Mouse (Mus musculus) lung, embryonic 16.5 days (tissue): ENCODE measurements around the gene Dlg5. TPM values are rescaled to one million over a fixed set of nuclear protein-coding genes. Genes with fewer than 3 reads are reported as not detected.
A peak's percentile ranks its signal among the peaks of the same experiment; 100 is the strongest.

Source experiments
- ATAC-seq: fragments of 200-750 bp; cut with Nextera tagmentation; 2 replicates; pipeline ENCODE4 v1.8.0; 2017; ENCODE audit warnings: low read depth, mild to moderate bottlenecking, moderate library complexity
- H3K27ac ChIP-seq: fragments of 300-500 bp; sonication (generic); 2 replicates; pipeline ENCODE4 v1.5.1; 2014; ENCODE audit warnings: mild to moderate bottlenecking, control low read depth, low read length
- H3K27me3 ChIP-seq: fragments of 300-500 bp; sonication (generic); 2 replicates; pipeline ENCODE4 v1.6.1; 2014; ENCODE audit warnings: low read depth, low read length, mixed read lengths; ENCODE audit not compliant: control insufficient read depth, insufficient read depth
- H3K36me3 ChIP-seq: fragments of 300-500 bp; sonication (generic); 2 replicates; pipeline ENCODE4 v1.6.1; 2014; ENCODE audit warnings: low read length; ENCODE audit not compliant: control insufficient read depth, insufficient read depth
- H3K4me1 ChIP-seq: fragments of 300-500 bp; sonication (generic); replicated peaks from 2 replicates; pipeline ENCODE4 v1.6.1; 2014; ENCODE audit warnings: low read length, mixed read lengths; ENCODE audit not compliant: control insufficient read depth, insufficient read depth
- H3K4me2 ChIP-seq: fragments of 300-500 bp; sonication (generic); 2 replicates; pipeline ENCODE4 v1.6.1; 2014; ENCODE audit warnings: low read depth, low read length, control low read depth
- H3K4me3 ChIP-seq: fragments of 300-500 bp; sonication (generic); 2 replicates; pipeline ENCODE4 v1.5.1; 2014; ENCODE audit warnings: mild to moderate bottlenecking, low read length, control low read depth
- H3K9ac ChIP-seq: fragments of 300-500 bp; sonication (generic); 2 replicates; pipeline ENCODE4 v1.6.1; 2014; ENCODE audit warnings: low read length, control low read depth
- H3K9me3 ChIP-seq: fragments of 300-500 bp; sonication (generic); 2 replicates; pipeline ENCODE4 v1.6.1; 2016; ENCODE audit warnings: low read length; ENCODE audit not compliant: control insufficient read depth
- WGBS: fragments of 180-500 bp; shearing (Covaris S2); extraction: QIAGEN DNeasy Blood & Tissue Kit; methylation state at CpG from one replicate; pipeline ENCODE4 v1.1.7; 2014; 5-methylcytosine and 5-hydroxymethylcytosine counted together
- polyA plus RNA-seq: library from polyadenylated mRNA; unstranded; fragments of >200 nt; fragmentation: Nextera tagmentation; extraction: Ambion mirVana; gene quantifications from 2 replicates; pipeline ENCODE4 v1.2.1, GENCODE M21; 2015

The Dlg5 gene
- polyA plus RNA-seq, 1 experiment from 2014 or later = 9.9 TPM

GRCm38 (mm10) chr14:24269571-24269970, 23.9 kb upstream of the Dlg5 start:
- whole genome bisulfite sequencing = 64% methylated on average over 1 of the region's 1 CpGs
- Histone ChIP-seq H3K4me3 (no peak overlapping the region), H3K9ac (no peak overlapping the region), H3K4me2 (no peak overlapping the region), H3K27ac (no peak overlapping the region), H3K4me1 (no peaks in the 10 kb centered on the region), H3K36me3 (no peaks in the 10 kb centered on the region), H3K27me3 (no peaks in the 10 kb centered on the region), H3K9me3 (no peaks in the 10 kb centered on the region)
- no peak for ATAC-seq

- ATAC-seq = peak; percentile 35; the same call in 1 of the 2 replicates
- Histone ChIP-seq H3K9ac (no peak overlapping the region), H3K27me3 (no peaks in the 10 kb centered on the region), H3K36me3 (no peaks in the 10 kb centered on the region), H3K4me2 (no peak overlapping the region), H3K9me3 (no peaks in the 10 kb centered on the region), H3K27ac (no peak overlapping the region), H3K4me1 (peaks cover 4% of the 10 kb centered on the region), H3K4me3 (no peak overlapping the region)
- WGBS = 32% methylated on average over 2 of the region's 2 CpGs
These were observed 17.2 kb upstream of the Dlg5 start for GRCm38 (mm10) chr14:24262915-24263314.

GRCm38 (mm10) chr14:24262382-24262781, 16.7 kb upstream of the Dlg5 start:
- Histone ChIP-seq H3K36me3 (no peaks in the 10 kb centered on the region), H3K4me3 (no peak overlapping the region), H3K9ac (no peak overlapping the region), H3K4me2 (no peak overlapping the region), H3K4me1 (peaks cover 4% of the 10 kb centered on the region), H3K9me3 (no peaks in the 10 kb centered on the region), H3K27ac (no peak overlapping the region), H3K27me3 (no peaks in the 10 kb centered on the region)
- ATAC-seq = no peak
- 60% methylated on average over 6 of the region's 6 CpGs for WGBS

- peaks cover 4% of the 10 kb centered on the region for H3K4me1 ChIP-seq
- no peak overlapping the region for H3K4me2 ChIP-seq
- no peak overlapping the region for H3K9ac ChIP-seq
- H3K27ac ChIP-seq = no peak overlapping the region
- 51% methylated on average over 4 of the region's 4 CpGs for WGBS
- H3K4me3 ChIP-seq = no peak overlapping the region
- H3K36me3 ChIP-seq = no peaks in the 10 kb centered on the region
- H3K9me3 ChIP-seq = no peaks in the 10 kb centered on the region
- ATAC-seq = peak; percentile 78
- H3K27me3 ChIP-seq = no peaks in the 10 kb centered on the region
These were observed 14.7 kb upstream of the Dlg5 start for GRCm38 (mm10) chr14:24260391-24260790.

- Histone ChIP-seq H3K4me2 (no peak overlapping the region), H3K27ac (no peak overlapping the region), H3K36me3 (no peaks in the 10 kb centered on the region), H3K4me3 (no peak overlapping the region), H3K9ac (no peak overlapping the region), H3K27me3 (no peaks in the 10 kb centered on the region), H3K9me3 (no peaks in the 10 kb centered on the region), H3K4me1 (peaks cover 18% of the 10 kb centered on the region)
- no peak for ATAC-seq
- WGBS = 55% methylated on average over 2 of the region's 2 CpGs
These were observed 10.2 kb upstream of the Dlg5 start for GRCm38 (mm10) chr14:24255956-24256355.

- Histone ChIP-seq H3K4me1 (peaks cover 18% of the 10 kb centered on the region), H3K4me3 (no peak overlapping the region), H3K4me2 (peak overlapping the region; percentile 28; the same call in 1 of the 2 replicates), H3K9me3 (no peaks in the 10 kb centered on the region), H3K9ac (no peak overlapping the region; the same call in 1 of the 2 replicates), H3K27ac (peak overlapping the region; percentile 67), H3K36me3 (no peaks in the 10 kb centered on the region), H3K27me3 (no peaks in the 10 kb centered on the region)
- peak; percentile 93 for ATAC-seq
- WGBS = 7% methylated on average over 8 of the region's 8 CpGs
These were observed 8.0 kb upstream of the Dlg5 start for GRCm38 (mm10) chr14:24253611-24254202.

GRCm38 (mm10) chr14:24251326-24251725, 5.6 kb upstream of the Dlg5 start:
- peaks cover 18% of the 10 kb centered on the region for H3K4me1 ChIP-seq
- no peaks in the 10 kb centered on the region for H3K9me3 ChIP-seq
- H3K4me3 ChIP-seq = no peak overlapping the region
- H3K36me3 ChIP-seq = no peaks in the 10 kb centered on the region
- no peaks in the 10 kb centered on the region for H3K27me3 ChIP-seq
- H3K4me2 ChIP-seq = no peak overlapping the region
- 79% methylated on average over 1 of the region's 1 CpGs for WGBS
- no peak overlapping the region for H3K27ac ChIP-seq
- ATAC-seq = no peak
- H3K9ac ChIP-seq = no peak overlapping the region

- Histone ChIP-seq H3K4me3 (no peak overlapping the region), H3K27me3 (no peaks in the 10 kb centered on the region), H3K9me3 (no peaks in the 10 kb centered on the region), H3K9ac (no peak overlapping the region), H3K27ac (no peak overlapping the region), H3K36me3 (no peaks in the 10 kb centered on the region), H3K4me1 (peaks cover 18% of the 10 kb centered on the region), H3K4me2 (no peak overlapping the region)
- no peak for ATAC-seq
- WGBS = 39% methylated on average over 2 of the region's 2 CpGs
These were observed 4.2 kb upstream of the Dlg5 start for GRCm38 (mm10) chr14:24249926-24250325.

GRCm38 (mm10) chr14:24244330-24245176, 1.2 kb downstream of the Dlg5 start:
- H3K4me3 ChIP-seq = peak overlapping the region; percentile 80
- H3K4me1 ChIP-seq = peaks cover 6% of the 10 kb centered on the region; the same call in 1 of the 2 replicates
- H3K4me2 ChIP-seq = peak overlapping the region; percentile 92
- H3K9ac ChIP-seq = peak overlapping the region; percentile 91
- no peaks in the 10 kb centered on the region for H3K9me3 ChIP-seq
- peak overlapping the region; percentile 95 for H3K27ac ChIP-seq
- ATAC-seq = 0 out of 2 replicates have a peak, but pooled peaks have one; percentile 37
- H3K36me3 ChIP-seq = no peaks in the 10 kb centered on the region
- under 1% methylated on average over 40 of the region's 40 CpGs for WGBS
- no peaks in the 10 kb centered on the region for H3K27me3 ChIP-seq
